Mouse (Mus musculus): ENCODE measurements around the gene Mmp23. TPM values are rescaled to one million over a fixed set of nuclear protein-coding genes. Genes with fewer than 3 reads are reported as not detected.

Gene Mmp23
- polyA plus RNA-seq, 1 experiment, result 11.7 TPM

- TF ChIP-seq EP300 (IDR thresholded peaks at IDR 0.05; ENCODE audit: insufficient read depth, low read depth, low read length) (no peak), POLR2A (IDR thresholded peaks at IDR 0.05; ENCODE audit: insufficient read depth, low read length) (no peak), CTCF (IDR thresholded peaks at IDR 0.05; ENCODE audit: low read depth, low read length) (no peak)
- Histone ChIP-seq H3K9me3 (replicated peaks; ENCODE audit: control insufficient read depth, insufficient read depth, low read length, poor library complexity, severe bottlenecking) (no peaks in the 10 kb centered on the region), H3K27me3 (ENCODE audit: control insufficient read depth, insufficient read depth, low read length, poor library complexity, severe bottlenecking) (no peaks in the 10 kb centered on the region), H3K4me3 (ENCODE audit: low read depth, low read length) (no peak overlapping the region), H3K4me1 (ENCODE audit: control insufficient read depth, insufficient read depth, low read length) (no peaks in the 10 kb centered on the region), H3K36me3 (ENCODE audit: control insufficient read depth, insufficient read depth, low read length, poor library complexity, severe bottlenecking) (peaks cover 31% of the 10 kb centered on the region), H3K27ac (ENCODE audit: insufficient read depth, low read length) (no peak overlapping the region), H3K9ac (ENCODE audit: low read depth, poor library complexity, severe bottlenecking) (no peak overlapping the region)
These were observed 41.3 kb downstream of the Mmp23 start for GRCm38 (mm10) chr4:155611860-155612259.

GRCm38 (mm10) chr4:155606825-155607224 lies 46.4 kb downstream of the Mmp23 start:
- H3K9ac ChIP-seq (ENCODE audit: low read depth, poor library complexity, severe bottlenecking), result no peak overlapping the region
- TF ChIP-seq EP300 (IDR thresholded peaks at IDR 0.05; ENCODE audit: insufficient read depth, low read depth, low read length), result no peak

GRCm38 (mm10) chr4:155605132-155605531 lies 48.1 kb downstream of the Mmp23 start:
- Histone ChIP-seq H3K9ac (ENCODE audit: low read depth, poor library complexity, severe bottlenecking) (no peak overlapping the region), H3K27ac (ENCODE audit: insufficient read depth, low read length) (no peak overlapping the region), H3K36me3 (ENCODE audit: control insufficient read depth, insufficient read depth, low read length, poor library complexity, severe bottlenecking) (peaks cover 6% of the 10 kb centered on the region), H3K4me1 (ENCODE audit: control insufficient read depth, insufficient read depth, low read length) (no peaks in the 10 kb centered on the region), H3K27me3 (ENCODE audit: control insufficient read depth, insufficient read depth, low read length, poor library complexity, severe bottlenecking) (no peaks in the 10 kb centered on the region), H3K4me3 (ENCODE audit: low read depth, low read length) (no peak overlapping the region), H3K9me3 (replicated peaks; ENCODE audit: control insufficient read depth, insufficient read depth, low read length, poor library complexity, severe bottlenecking) (no peaks in the 10 kb centered on the region)
- TF ChIP-seq CTCF (IDR thresholded peaks at IDR 0.05; ENCODE audit: low read depth, low read length) (no peak), EP300 (IDR thresholded peaks at IDR 0.05; ENCODE audit: insufficient read depth, low read depth, low read length) (no peak), POLR2A (IDR thresholded peaks at IDR 0.05; ENCODE audit: insufficient read depth, low read length) (no peak)

More at GRCm38 (mm10) chr4:155606825-155607224, 46.4 kb downstream of the Mmp23 start:
- Histone ChIP-seq H3K27ac (ENCODE audit: insufficient read depth, low read length) (no peak overlapping the region), H3K27me3 (ENCODE audit: control insufficient read depth, insufficient read depth, low read length, poor library complexity, severe bottlenecking) (no peaks in the 10 kb centered on the region), H3K4me3 (ENCODE audit: low read depth, low read length) (no peak overlapping the region), H3K36me3 (ENCODE audit: control insufficient read depth, insufficient read depth, low read length, poor library complexity, severe bottlenecking) (peaks cover 14% of the 10 kb centered on the region), H3K4me1 (ENCODE audit: control insufficient read depth, insufficient read depth, low read length) (no peaks in the 10 kb centered on the region), H3K9me3 (replicated peaks; ENCODE audit: control insufficient read depth, insufficient read depth, low read length, poor library complexity, severe bottlenecking) (no peaks in the 10 kb centered on the region)

GRCm38 (mm10) chr4:155603801-155604200 lies 49.4 kb downstream of the Mmp23 start:
- H3K9me3 ChIP-seq (replicated peaks; ENCODE audit: control insufficient read depth, insufficient read depth, low read length, poor library complexity, severe bottlenecking), result no peaks in the 10 kb centered on the region
- no peak for TF ChIP-seq CTCF (IDR thresholded peaks at IDR 0.05; ENCODE audit: low read depth, low read length)
- H3K4me1 ChIP-seq (ENCODE audit: control insufficient read depth, insufficient read depth, low read length), result no peaks in the 10 kb centered on the region
- no peak overlapping the region for H3K27ac ChIP-seq (ENCODE audit: insufficient read depth, low read length)
- peaks cover 3% of the 10 kb centered on the region for H3K36me3 ChIP-seq (ENCODE audit: control insufficient read depth, insufficient read depth, low read length, poor library complexity, severe bottlenecking)
- H3K4me3 ChIP-seq (ENCODE audit: low read depth, low read length), result no peak overlapping the region
- H3K9ac ChIP-seq (ENCODE audit: low read depth, poor library complexity, severe bottlenecking), result no peak overlapping the region
- no peaks in the 10 kb centered on the region for H3K27me3 ChIP-seq (ENCODE audit: control insufficient read depth, insufficient read depth, low read length, poor library complexity, severe bottlenecking)

- peak overlapping the region; percentile 87 for H3K9ac ChIP-seq (ENCODE audit: low read depth, poor library complexity, severe bottlenecking)
- H3K4me3 ChIP-seq (ENCODE audit: low read depth, low read length), result no peak overlapping the region
These were observed 50.4 kb downstream of the Mmp23 start for GRCm38 (mm10) chr4:155602753-155603152.

GRCm38 (mm10) chr4:155601997-155602456 lies 51.2 kb downstream of the Mmp23 start:
- H3K4me3 ChIP-seq (ENCODE audit: low read depth, low read length), result peak overlapping the region; percentile 78
- H3K9me3 ChIP-seq (replicated peaks; ENCODE audit: control insufficient read depth, insufficient read depth, low read length, poor library complexity, severe bottlenecking), result no peaks in the 10 kb centered on the region
- H3K27me3 ChIP-seq (ENCODE audit: control insufficient read depth, insufficient read depth, low read length, poor library complexity, severe bottlenecking), result no peaks in the 10 kb centered on the region
- H3K9ac ChIP-seq (ENCODE audit: low read depth, poor library complexity, severe bottlenecking), result peak overlapping the region; percentile 87
- H3K27ac ChIP-seq (ENCODE audit: insufficient read depth, low read length), result no peak overlapping the region
- peaks cover 3% of the 10 kb centered on the region for H3K36me3 ChIP-seq (ENCODE audit: control insufficient read depth, insufficient read depth, low read length, poor library complexity, severe bottlenecking)
- H3K4me1 ChIP-seq (ENCODE audit: control insufficient read depth, insufficient read depth, low read length), result no peaks in the 10 kb centered on the region
- TF ChIP-seq CTCF (IDR thresholded peaks at IDR 0.05; ENCODE audit: low read depth, low read length) (no peak), POLR2A (IDR thresholded peaks at IDR 0.05; ENCODE audit: insufficient read depth, low read length) (no peak), EP300 (IDR thresholded peaks at IDR 0.05; ENCODE audit: insufficient read depth, low read depth, low read length) (no peak)

More at GRCm38 (mm10) chr4:155602753-155603152, 50.4 kb downstream of the Mmp23 start:
- no peak for TF ChIP-seq POLR2A (IDR thresholded peaks at IDR 0.05; ENCODE audit: insufficient read depth, low read length)
- no peak for TF ChIP-seq EP300 (IDR thresholded peaks at IDR 0.05; ENCODE audit: insufficient read depth, low read depth, low read length)
- TF ChIP-seq CTCF (IDR thresholded peaks at IDR 0.05; ENCODE audit: low read depth, low read length), result no peak
- H3K27me3 ChIP-seq (ENCODE audit: control insufficient read depth, insufficient read depth, low read length, poor library complexity, severe bottlenecking), result no peaks in the 10 kb centered on the region
- no peaks in the 10 kb centered on the region for H3K9me3 ChIP-seq (replicated peaks; ENCODE audit: control insufficient read depth, insufficient read depth, low read length, poor library complexity, severe bottlenecking)
- H3K27ac ChIP-seq (ENCODE audit: insufficient read depth, low read length), result no peak overlapping the region
- H3K4me1 ChIP-seq (ENCODE audit: control insufficient read depth, insufficient read depth, low read length), result no peaks in the 10 kb centered on the region
- H3K36me3 ChIP-seq (ENCODE audit: control insufficient read depth, insufficient read depth, low read length, poor library complexity, severe bottlenecking), result peaks cover 3% of the 10 kb centered on the region
